Mouse (Mus musculus): ENCODE measurements around the gene Ldb1.
A peak's percentile ranks its signal among the peaks of the same experiment; 100 is the strongest.

Gene Ldb1

GRCm38 (mm10) chr19:46044271-46044992, 582 bp downstream of the Ldb1 start, which contains the start of gene Pprc1:
Gene Pprc1, plus strand, starts transcription at chr19:46044886.
- no peak for DNase-seq (ENCODE audit: low spot score in 2 of 2)

GRCm38 (mm10) chr19:46043380-46043779, 1.6 kb downstream of the Ldb1 start:
- DNase-seq (ENCODE audit: low spot score in 2 of 2): peak in 1 of 2 experiments; percentile 70

- no peak for DNase-seq (ENCODE audit: low spot score in 2 of 2)
Observed at GRCm38 (mm10) chr19:46042476-46043011, 2.5 kb downstream of the Ldb1 start.

- peak; percentile 63 to 82 for DNase-seq (ENCODE audit: low spot score in 2 of 2)
Observed at GRCm38 (mm10) chr19:46041933-46042475, 3.0 kb downstream of the Ldb1 start.

GRCm38 (mm10) chr19:46041299-46041932, 3.6 kb downstream of the Ldb1 start:
- DNase-seq (ENCODE audit: low spot score in 2 of 2): no peak

GRCm38 (mm10) chr19:46040149-46040902, 4.7 kb downstream of the Ldb1 start:
- DNase-seq (ENCODE audit: low spot score in 2 of 2): no peak

GRCm38 (mm10) chr19:46039478-46039877, 5.5 kb downstream of the Ldb1 start:
- peak; percentile 82 to 87 for DNase-seq (ENCODE audit: low spot score in 2 of 2)

- no peak for DNase-seq (ENCODE audit: low spot score in 2 of 2)
Observed at GRCm38 (mm10) chr19:46038851-46039260, 6.2 kb downstream of the Ldb1 start.

GRCm38 (mm10) chr19:46037925-46038850, 6.8 kb downstream of the Ldb1 start:
- peak in 1 of 2 experiments; percentile 48 for DNase-seq (ENCODE audit: low spot score in 2 of 2)

GRCm38 (mm10) chr19:46037243-46037924, 7.6 kb downstream of the Ldb1 start:
- DNase-seq (ENCODE audit: low spot score in 2 of 2): no peak

- no peak for DNase-seq (ENCODE audit: low spot score in 2 of 2)
Observed at GRCm38 (mm10) chr19:46036477-46037242, 8.4 kb downstream of the Ldb1 start.

- no peak for DNase-seq (ENCODE audit: low spot score in 2 of 2)
Observed at GRCm38 (mm10) chr19:46035971-46036370, 9.0 kb downstream of the Ldb1 start.

GRCm38 (mm10) chr19:46033911-46034310, 11.1 kb downstream of the Ldb1 start:
- DNase-seq (ENCODE audit: low spot score in 2 of 2): no peak

- no peak for DNase-seq (ENCODE audit: low spot score in 2 of 2)
Observed at GRCm38 (mm10) chr19:46032731-46033510, 12.1 kb downstream of the Ldb1 start.

- DNase-seq (ENCODE audit: low spot score in 2 of 2): no peak
Observed at GRCm38 (mm10) chr19:46031689-46032432, 13.2 kb downstream of the Ldb1 start.

- DNase-seq (ENCODE audit: low spot score in 2 of 2): no peak
Observed at GRCm38 (mm10) chr19:46030196-46030983, 14.6 kb downstream of the Ldb1 start.

GRCm38 (mm10) chr19:46029652-46030051, 15.4 kb downstream of the Ldb1 start:
- DNase-seq (ENCODE audit: low spot score in 2 of 2): no peak

All from urinary bladder, postnatal 36 days (tissue).